Mouse (Mus musculus) CD4-positive, CD25-positive, alpha-beta regulatory T cell, adult 2 months (primary cell): ENCODE measurements around the gene Shc2.
A peak's percentile ranks its signal among the peaks of the same experiment; 100 is the strongest.

Experiments
- DNase-seq: peaks from one replicate; pipeline ENCODE4 v3.0.0-alpha.2; 2012; ENCODE audit warnings: low read depth, low spot score

Gene Shc2

GRCm38 (mm10) chr10:79668771-79669575 lies 31.3 kb upstream of the Shc2 start, which contains the start of gene Tpgs1:
Gene Tpgs1, plus strand, starts transcription at chr10:79669369.
- DNase-seq: peak; percentile 93

GRCm38 (mm10) chr10:79668076-79668475 lies 30.4 kb upstream of the Shc2 start:
- DNase-seq: no peak

GRCm38 (mm10) chr10:79666493-79666892 lies 28.8 kb upstream of the Shc2 start:
- no peak for DNase-seq

- no peak for DNase-seq
Measured at GRCm38 (mm10) chr10:79665051-79665450, 27.3 kb upstream of the Shc2 start.

- peak; percentile 86 for DNase-seq
Measured at GRCm38 (mm10) chr10:79664131-79664665, 26.5 kb upstream of the Shc2 start, which contains the start of gene Madcam1. Gene Madcam1, plus strand, starts transcription at chr10:79664559.

- no peak for DNase-seq
Measured at GRCm38 (mm10) chr10:79661861-79662260, 24.1 kb upstream of the Shc2 start.

- DNase-seq: peak; percentile 40
Measured at GRCm38 (mm10) chr10:79660298-79660697, 22.6 kb upstream of the Shc2 start.

GRCm38 (mm10) chr10:79658829-79659228 lies 21.1 kb upstream of the Shc2 start:
- peak; percentile 41 for DNase-seq

- DNase-seq: no peak
Measured at GRCm38 (mm10) chr10:79654946-79655395, 17.3 kb upstream of the Shc2 start.

GRCm38 (mm10) chr10:79652789-79653188 lies 15.1 kb upstream of the Shc2 start:
- DNase-seq: no peak

- DNase-seq: peak; percentile 88
Measured at GRCm38 (mm10) chr10:79649070-79649751, 11.5 kb upstream of the Shc2 start.

GRCm38 (mm10) chr10:79645711-79646110 lies 8.0 kb upstream of the Shc2 start, which contains the start of gene Odf3l2:
Gene Odf3l2, minus strand, starts transcription at chr10:79645738.
- DNase-seq: no peak

GRCm38 (mm10) chr10:79638486-79639204 lies 927 bp upstream of the Shc2 start:
- DNase-seq: no peak

- no peak for DNase-seq
Measured at GRCm38 (mm10) chr10:79636287-79636686, 1.4 kb downstream of the Shc2 start.

GRCm38 (mm10) chr10:79633006-79633777 lies 4.5 kb downstream of the Shc2 start:
- no peak for DNase-seq

- no peak for DNase-seq
Measured at GRCm38 (mm10) chr10:79631432-79631831, 6.3 kb downstream of the Shc2 start.

- DNase-seq: no peak
Measured at GRCm38 (mm10) chr10:79628377-79628776, 9.3 kb downstream of the Shc2 start.

GRCm38 (mm10) chr10:79626156-79626555 lies 11.6 kb downstream of the Shc2 start:
- no peak for DNase-seq

GRCm38 (mm10) chr10:79625398-79625797 lies 12.3 kb downstream of the Shc2 start:
- no peak for DNase-seq

GRCm38 (mm10) chr10:79623950-79624349 lies 13.8 kb downstream of the Shc2 start:
- no peak for DNase-seq

GRCm38 (mm10) chr10:79616376-79616775 lies 21.3 kb downstream of the Shc2 start:
- DNase-seq: no peak
